Mouse (Mus musculus): ENCODE data around the gene Lce6a.

DNA sequence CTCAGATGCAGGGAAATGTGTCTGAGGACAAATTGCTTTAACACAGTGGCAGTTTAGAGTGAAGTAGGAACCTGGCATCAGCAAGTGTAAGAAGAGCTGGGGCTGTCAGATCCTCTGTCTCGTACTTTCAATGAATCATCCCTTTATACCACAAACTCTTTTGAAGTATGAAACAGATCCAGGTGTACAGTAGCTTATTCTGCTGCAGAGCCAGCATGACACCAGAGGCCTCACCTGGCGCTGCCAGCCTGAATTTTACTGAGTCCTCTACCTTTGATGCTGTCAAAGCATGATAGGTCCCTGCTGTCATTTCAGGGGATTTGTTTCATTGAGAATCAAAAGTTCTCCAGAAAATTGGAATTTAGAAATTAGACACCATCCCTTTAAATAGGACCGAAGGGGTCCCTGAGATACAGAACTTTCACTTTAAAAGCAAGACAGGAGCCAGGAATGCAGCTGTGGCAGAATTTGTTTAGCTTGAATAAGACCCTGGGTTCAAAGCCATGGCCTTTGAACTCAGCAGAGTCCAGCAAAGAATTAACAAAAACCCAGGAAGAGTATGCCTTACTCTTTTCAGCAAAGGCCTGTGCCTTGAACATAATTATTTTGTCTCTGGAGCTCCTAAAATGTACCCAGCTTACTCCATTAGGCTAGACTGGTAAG lies 38.2 kb downstream of the Lce6a start:
- no peak for TF ChIP-seq EP300 (IDR thresholded peaks at IDR 0.05; ENCODE audit: low read depth)
- TF ChIP-seq CTCF (IDR thresholded peaks at IDR 0.05; ENCODE audit: low read depth): no peak
